Mouse (Mus musculus): ENCODE results near the gene Nupr1.
"Not testable (repeated sequence)": the region's sequence is repeated elsewhere in the genome, so short reads cannot be mapped to it uniquely, and the experiment has no call there.

The Nupr1 gene

DNA sequence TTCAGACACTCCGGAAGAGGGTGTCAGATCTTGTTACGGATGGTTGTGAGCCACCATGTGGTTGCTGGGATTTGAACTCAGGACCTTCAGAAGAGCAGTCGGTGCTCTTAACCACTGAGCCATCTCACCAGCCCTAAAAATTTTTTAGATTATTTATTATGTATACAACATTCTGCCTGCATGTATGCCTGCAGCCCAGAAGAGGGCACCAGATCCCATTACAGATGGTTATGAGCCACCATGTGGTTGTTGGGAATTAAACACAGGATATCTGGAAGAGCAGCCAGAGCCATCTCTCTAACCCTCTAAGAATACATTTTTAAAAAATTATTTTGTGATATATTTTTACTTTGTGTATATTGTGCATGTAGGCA is 12.6 kb upstream of the Nupr1 start:
- DNase-seq (ENCODE audit: low spot score): not testable (repeated sequence)

- no peak for DNase-seq (ENCODE audit: low spot score)
Measured at GRCm38 (mm10) chr7:126642545-126643243, 12.0 kb upstream of the Nupr1 start.

- no peak for DNase-seq (ENCODE audit: low spot score)
Measured at GRCm38 (mm10) chr7:126636733-126637520, 6.3 kb upstream of the Nupr1 start.

GRCm38 (mm10) chr7:126635375-126635774 is 4.7 kb upstream of the Nupr1 start:
- no peak for DNase-seq (ENCODE audit: low spot score)

DNA sequence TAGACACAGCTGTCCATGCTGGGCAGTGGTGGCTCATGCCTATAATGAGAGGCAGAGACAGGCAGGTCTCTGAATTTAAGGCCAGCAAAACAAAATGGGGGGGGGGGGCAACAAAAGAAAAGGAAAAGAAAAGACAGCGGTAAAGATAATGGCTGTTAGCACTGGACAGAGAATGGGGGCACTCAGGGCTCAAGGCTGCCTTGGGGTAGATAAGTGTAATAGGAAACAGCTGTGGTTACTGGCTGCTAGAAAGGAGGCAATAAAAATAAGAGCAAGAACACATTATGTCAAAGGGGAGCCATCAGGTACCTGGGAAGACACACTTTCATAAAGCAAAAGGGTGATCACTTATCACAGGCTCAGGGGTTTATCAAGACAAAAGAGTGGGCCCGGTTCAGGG is 1.8 kb upstream of the Nupr1 start:
- no peak for DNase-seq (ENCODE audit: low spot score)

DNA sequence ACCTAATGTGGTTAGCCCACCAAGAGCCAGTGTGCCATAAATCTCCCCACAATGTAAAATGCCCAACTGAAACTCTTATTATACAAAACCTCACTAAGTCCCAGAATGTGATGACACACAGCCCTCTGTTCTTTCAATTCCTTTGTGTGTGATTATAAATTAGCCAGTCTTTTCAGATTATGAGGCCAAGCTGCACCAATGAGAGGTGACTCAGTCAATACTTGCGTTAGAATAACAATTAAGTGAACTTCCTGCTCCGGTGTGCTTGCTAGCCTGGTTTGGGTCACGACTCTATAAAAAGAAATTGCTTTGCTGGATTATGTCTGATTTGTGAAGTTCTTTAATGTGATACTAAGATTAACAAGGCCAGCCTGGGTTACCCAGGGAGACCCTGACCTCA is 746 bp downstream of the Nupr1 start:
- no peak for DNase-seq (ENCODE audit: low spot score)

DNA sequence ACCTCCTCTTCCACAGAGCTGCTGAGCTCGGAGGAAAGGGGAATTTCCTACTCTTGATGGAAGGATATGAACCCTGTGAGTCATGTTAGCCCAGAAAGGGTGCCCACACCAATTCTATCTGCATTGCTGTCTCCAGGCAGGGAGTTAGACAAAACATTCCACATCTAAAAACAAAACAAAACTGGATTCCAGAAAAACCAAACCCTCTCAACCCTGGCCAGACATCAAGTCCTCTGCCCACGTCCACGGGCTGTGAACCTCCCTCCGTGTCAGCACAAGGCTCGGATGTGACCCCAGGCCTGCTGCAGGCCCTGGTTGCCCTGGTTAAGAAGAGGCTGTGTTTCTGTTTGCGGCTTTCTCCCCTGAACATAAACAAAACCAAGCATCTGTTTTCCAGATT is 2.5 kb downstream of the Nupr1 start:
- peak; percentile 65 for DNase-seq (ENCODE audit: low spot score)

DNA sequence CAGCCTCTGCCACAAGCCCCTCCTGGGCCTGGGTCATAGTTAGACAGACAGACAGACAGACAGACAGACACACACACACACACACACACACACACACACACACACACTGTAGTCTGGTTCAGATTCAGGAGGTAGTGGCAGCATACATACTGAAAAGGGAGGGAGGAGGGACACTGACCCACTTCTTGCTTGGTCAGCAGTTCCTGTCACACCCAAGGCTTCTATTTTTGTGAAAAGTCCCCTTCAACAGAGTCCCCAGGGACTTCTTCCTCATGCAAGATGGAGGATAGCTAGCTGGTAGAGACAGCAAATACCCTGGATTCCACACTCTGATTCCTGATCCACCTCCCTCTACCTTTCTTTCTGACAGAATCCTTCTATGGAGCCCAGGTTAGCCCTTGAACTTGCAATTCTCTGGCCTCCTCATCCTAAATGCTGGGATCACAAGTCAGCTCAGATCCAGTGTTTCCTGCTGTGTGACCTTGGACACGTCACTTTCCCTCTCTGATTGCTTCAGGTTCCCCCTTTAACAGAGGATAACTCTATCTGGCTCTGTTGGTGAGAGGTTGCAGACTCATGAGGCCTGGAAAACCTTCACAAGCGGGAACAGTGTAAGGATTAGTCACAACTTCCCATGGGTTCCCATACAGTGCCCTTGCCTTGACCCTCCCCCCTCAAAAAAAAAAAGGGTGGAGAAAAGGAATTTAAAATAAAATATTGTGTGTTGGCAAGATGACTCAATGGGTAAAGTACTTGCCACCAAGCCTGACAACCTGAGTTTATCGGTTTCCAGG is 4.7 kb downstream of the Nupr1 start:
- DNase-seq (ENCODE audit: low spot score): no peak

DNA sequence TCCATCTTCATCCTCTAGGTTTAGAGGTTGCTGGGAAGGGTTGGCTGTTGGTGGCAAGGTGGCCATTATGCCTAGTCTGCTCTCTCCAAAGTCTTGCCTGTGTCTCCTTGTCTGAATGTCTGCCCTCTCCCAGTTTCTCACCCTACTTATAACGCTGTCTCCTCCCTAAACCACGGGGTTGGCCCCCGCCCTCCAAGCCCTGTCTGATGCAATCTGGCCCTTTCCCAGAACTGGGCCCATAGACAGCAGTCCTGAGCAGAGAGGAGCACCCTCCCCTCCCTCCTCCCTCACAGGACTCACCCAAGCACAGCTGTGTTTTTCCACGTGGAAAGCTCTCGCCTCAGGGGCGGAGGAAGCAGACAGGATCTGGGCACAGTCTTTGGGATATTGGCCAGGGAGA is 5.3 kb downstream of the Nupr1 start:
- DNase-seq (ENCODE audit: low spot score): peak; percentile 76

- DNase-seq (ENCODE audit: low spot score): peak; percentile 26
Measured at GRCm38 (mm10) chr7:126624774-126625173, 5.9 kb downstream of the Nupr1 start.

- no peak for DNase-seq (ENCODE audit: low spot score)
Measured at GRCm38 (mm10) chr7:126623381-126623780, 7.3 kb downstream of the Nupr1 start.

GRCm38 (mm10) chr7:126621452-126622359 is 9.0 kb downstream of the Nupr1 start:
- no peak for DNase-seq (ENCODE audit: low spot score)

DNA sequence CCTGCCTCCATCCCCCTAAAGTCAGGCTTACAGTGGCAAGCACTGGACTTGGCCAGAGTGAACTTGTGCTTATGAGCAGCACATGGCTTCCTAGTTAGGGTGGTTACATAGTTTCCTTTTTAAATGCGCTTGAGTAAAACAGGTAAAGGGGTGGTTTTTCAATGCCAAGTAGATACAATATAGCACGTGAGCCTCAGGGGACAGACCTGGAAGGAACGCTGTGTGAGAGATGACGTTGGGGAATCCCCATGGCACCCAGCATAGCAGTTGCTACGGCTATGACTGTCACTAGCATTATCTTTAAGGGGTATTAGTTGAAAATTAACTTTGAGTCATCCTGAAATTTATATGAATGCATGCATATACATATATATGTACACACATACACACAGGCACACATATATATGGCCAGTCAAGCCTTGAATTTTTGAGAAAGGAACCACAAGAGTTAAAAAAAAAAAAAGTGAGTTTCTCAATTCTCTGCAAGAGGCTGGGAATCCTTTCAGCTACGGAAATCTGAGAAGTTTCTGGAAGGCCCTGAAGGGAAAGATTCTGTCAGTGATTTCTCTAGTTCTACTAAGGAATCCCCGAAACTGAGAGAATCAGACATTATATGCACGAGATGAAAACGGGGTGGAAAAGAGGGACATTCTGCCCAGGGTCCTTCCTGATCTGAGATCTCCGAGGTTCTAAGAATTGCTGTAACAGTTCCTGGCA is 10.9 kb downstream of the Nupr1 start:
- no peak for DNase-seq (ENCODE audit: low spot score)

DNA sequence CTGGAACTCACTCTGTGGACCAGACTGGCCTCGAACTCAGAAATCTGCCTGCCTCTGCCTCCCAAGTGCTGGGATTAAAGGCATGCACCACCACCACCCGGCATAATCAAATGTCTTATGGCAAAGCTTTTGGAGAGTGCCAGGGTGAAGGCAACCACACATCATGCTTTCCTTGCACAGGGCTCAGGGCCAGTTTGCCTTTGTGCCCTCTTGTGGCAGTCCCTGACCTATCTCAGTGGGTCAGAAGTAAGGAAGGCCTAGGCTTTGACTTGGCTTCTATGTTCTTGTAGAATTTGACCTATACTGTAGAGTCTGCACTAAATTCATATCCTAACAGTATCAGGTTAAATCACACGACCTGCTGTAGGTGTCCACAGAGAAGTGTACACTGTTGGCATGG is 14.0 kb downstream of the Nupr1 start:
- DNase-seq (ENCODE audit: low spot score): no peak

GRCm38 (mm10) chr7:126612736-126613135 is 17.9 kb downstream of the Nupr1 start:
- DNase-seq (ENCODE audit: low spot score): no peak

DNA sequence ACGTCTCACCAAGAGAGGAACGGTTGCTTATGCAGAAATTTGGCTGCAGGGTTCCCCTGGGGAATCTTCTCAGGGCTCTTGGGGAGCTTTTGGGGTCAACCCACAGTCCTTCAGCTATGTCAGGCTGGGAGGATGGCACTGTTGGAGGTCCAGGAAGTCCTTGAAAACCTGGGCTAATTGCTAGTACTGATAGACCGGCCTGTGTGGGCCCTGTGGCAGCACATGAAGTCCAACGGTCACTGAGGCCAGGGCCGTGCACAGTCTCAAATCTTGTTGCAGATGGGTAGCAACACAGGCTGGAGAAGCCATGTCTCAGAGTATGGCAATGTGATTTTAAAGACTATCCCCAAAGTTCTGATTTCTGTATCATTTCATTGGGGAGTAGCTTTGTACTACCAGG is 22.9 kb downstream of the Nupr1 start:
- no peak for DNase-seq (ENCODE audit: low spot score)

DNA sequence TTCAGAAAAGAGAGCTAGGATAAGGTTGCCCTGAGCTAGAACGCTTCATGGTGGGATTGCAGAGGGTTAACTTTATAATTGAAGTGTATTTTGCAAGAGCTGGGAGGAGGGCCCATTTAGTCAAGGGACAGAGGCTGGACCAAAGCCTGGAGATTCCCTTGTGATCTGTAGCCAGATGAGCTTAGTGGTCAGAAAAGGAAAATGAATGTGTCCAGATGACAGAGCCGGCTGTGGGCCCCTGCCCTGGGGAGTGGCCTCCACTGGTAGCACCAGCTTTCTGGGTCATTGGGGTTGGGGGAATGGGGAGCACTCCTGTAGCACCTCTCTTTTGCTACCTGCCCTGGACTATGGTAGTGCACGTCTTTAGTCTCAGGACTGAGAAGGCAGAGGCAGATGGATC is 23.6 kb downstream of the Nupr1 start:
- DNase-seq (ENCODE audit: low spot score): no peak

DNA sequence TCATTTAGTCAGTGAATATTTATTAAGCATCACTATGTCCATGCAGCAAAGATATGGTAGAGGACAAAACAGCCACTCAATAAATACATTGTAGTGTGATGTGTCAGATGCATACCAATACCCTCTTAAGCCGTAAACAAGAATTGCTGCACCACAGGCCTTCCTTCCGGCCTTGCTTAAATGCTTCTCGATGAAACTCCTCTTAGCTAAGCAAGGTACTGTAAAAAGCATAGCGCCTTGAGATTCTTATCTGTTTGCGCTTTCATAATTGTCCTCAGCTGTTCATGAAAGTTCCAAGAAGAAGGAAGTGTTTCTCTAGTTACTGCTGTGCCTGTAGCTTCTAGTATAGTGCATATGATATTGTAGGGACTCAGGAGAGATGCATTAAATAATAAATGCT is 24.1 kb downstream of the Nupr1 start:
- DNase-seq (ENCODE audit: low spot score): no peak

GRCm38 (mm10) chr7:126602650-126603049 is 28.0 kb downstream of the Nupr1 start:
- DNase-seq (ENCODE audit: low spot score): no peak

- no peak for DNase-seq (ENCODE audit: low spot score)
Measured at GRCm38 (mm10) chr7:126601896-126602295, 28.8 kb downstream of the Nupr1 start.

- DNase-seq (ENCODE audit: low spot score): no peak
Measured at GRCm38 (mm10) chr7:126598919-126599318, 31.7 kb downstream of the Nupr1 start.
